Mouse (Mus musculus): ENCODE data around the gene Mcidas. TPM values are rescaled to one million over a fixed set of nuclear protein-coding genes. Genes with fewer than 3 reads are reported as not detected.
"Not testable (repeated sequence)": the region's sequence is repeated elsewhere in the genome, so short reads cannot be mapped to it uniquely, and the experiment has no call there.

Gene Mcidas
- total and polyA plus RNA-seq, 3 experiments, result 0.05 TPM; not detected in 2

GRCm38 (mm10) chr13:113000090-113000489 is 6.4 kb downstream of the Mcidas start:
- ATAC-seq (ENCODE audit: extremely low read depth, insufficient number of reproducible peaks, low FRiP score, poor library complexity, severe bottlenecking) (no peak), DNase-seq (ENCODE audit: low spot score) (no peak)
- Histone ChIP-seq H3K27me3 (ENCODE audit: insufficient read depth, low read length) (peaks cover 22% of the 10 kb centered on the region), H3K4me3 (ENCODE audit: low read depth, low read length) (no peak overlapping the region), H3K36me3 (replicated peaks) (no peaks in the 10 kb centered on the region), H3K4me1 (ENCODE audit: insufficient read depth, low read depth, low read length) (no peaks in the 10 kb centered on the region), H3K9me3 (replicated peaks) (no peaks in the 10 kb centered on the region)
- TF ChIP-seq GATA1 (IDR thresholded peaks at IDR 0.05; ENCODE audit: borderline replicate concordance, low read length), result no peak
- TF ChIP-seq POLR2AphosphoS5 (IDR thresholded peaks at IDR 0.05; ENCODE audit: insufficient replicate concordance, low read depth, low read length), result no peak
- TF ChIP-seq CTCF (IDR thresholded peaks at IDR 0.05; ENCODE audit: low read depth, low read length), result no peak
- TF ChIP-seq TAL1 (conservative IDR thresholded peaks at IDR 0.05; ENCODE audit: low read depth, low read length), result no peak
- no peak for TF ChIP-seq GATA2 (IDR thresholded peaks at IDR 0.05; ENCODE audit: borderline replicate concordance, low read depth, low read length)

- no peaks in the 10 kb centered on the region for H3K4me1 ChIP-seq (ENCODE audit: insufficient read depth, low read depth, low read length)
- no peaks in the 10 kb centered on the region for H3K36me3 ChIP-seq (replicated peaks)
- TF ChIP-seq CTCF (IDR thresholded peaks at IDR 0.05; ENCODE audit: low read depth, low read length), result no peak
- TF ChIP-seq GATA2 (IDR thresholded peaks at IDR 0.05; ENCODE audit: borderline replicate concordance, low read depth, low read length), result no peak
- TF ChIP-seq GATA1 (IDR thresholded peaks at IDR 0.05; ENCODE audit: borderline replicate concordance, low read length), result no peak
- TF ChIP-seq TAL1 (conservative IDR thresholded peaks at IDR 0.05; ENCODE audit: low read depth, low read length), result no peak
- TF ChIP-seq POLR2AphosphoS5 (IDR thresholded peaks at IDR 0.05; ENCODE audit: insufficient replicate concordance, low read depth, low read length), result no peak
- DNase-seq (ENCODE audit: low spot score) (no peak), ATAC-seq (ENCODE audit: extremely low read depth, insufficient number of reproducible peaks, low FRiP score, poor library complexity, severe bottlenecking) (no peak)
- H3K4me3 ChIP-seq (ENCODE audit: low read depth, low read length), result no peak overlapping the region
- H3K9me3 ChIP-seq (replicated peaks), result no peaks in the 10 kb centered on the region
- H3K27me3 ChIP-seq (ENCODE audit: insufficient read depth, low read length), result peaks cover 22% of the 10 kb centered on the region
These were observed 7.1 kb downstream of the Mcidas start for GRCm38 (mm10) chr13:113000576-113001318.

GRCm38 (mm10) chr13:113012683-113013082 is 19.0 kb downstream of the Mcidas start:
- Histone ChIP-seq H3K4me3 (ENCODE audit: low read depth, low read length) (no peak overlapping the region), H3K27me3 (ENCODE audit: insufficient read depth, low read length) (peaks cover 13% of the 10 kb centered on the region; the same call in 1 of the 2 replicates), H3K9me3 (replicated peaks) (no peaks in the 10 kb centered on the region), H3K4me1 (ENCODE audit: insufficient read depth, low read depth, low read length) (no peaks in the 10 kb centered on the region; the same call in 1 of the 2 replicates), H3K36me3 (replicated peaks) (no peaks in the 10 kb centered on the region)
- no peak for ATAC-seq (ENCODE audit: extremely low read depth, insufficient number of reproducible peaks, low FRiP score, poor library complexity, severe bottlenecking)
- no peak for DNase-seq (ENCODE audit: low spot score)
- TF ChIP-seq POLR2AphosphoS5 (IDR thresholded peaks at IDR 0.05; ENCODE audit: insufficient replicate concordance, low read depth, low read length) (no peak), GATA1 (IDR thresholded peaks at IDR 0.05; ENCODE audit: borderline replicate concordance, low read length) (no peak), GATA2 (IDR thresholded peaks at IDR 0.05; ENCODE audit: borderline replicate concordance, low read depth, low read length) (no peak), CTCF (IDR thresholded peaks at IDR 0.05; ENCODE audit: low read depth, low read length) (no peak), TAL1 (conservative IDR thresholded peaks at IDR 0.05; ENCODE audit: low read depth, low read length) (no peak)

- H3K4me3 ChIP-seq (ENCODE audit: low read depth, low read length); DNase-seq (ENCODE audit: low spot score); H3K4me1 ChIP-seq (ENCODE audit: insufficient read depth, low read depth, low read length); H3K27me3 ChIP-seq (ENCODE audit: insufficient read depth, low read length); H3K9me3 ChIP-seq (replicated peaks); H3K36me3 ChIP-seq (replicated peaks); ATAC-seq (ENCODE audit: extremely low read depth, insufficient number of reproducible peaks, low FRiP score, poor library complexity, severe bottlenecking): not testable (repeated sequence)
These were observed 19.7 kb downstream of the Mcidas start for GRCm38 (mm10) chr13:113013174-113013953.

GRCm38 (mm10) chr13:113021521-113021920 is 27.9 kb downstream of the Mcidas start:
- Histone ChIP-seq H3K27me3 (ENCODE audit: insufficient read depth, low read length) (peaks cover 13% of the 10 kb centered on the region), H3K36me3 (replicated peaks) (no peaks in the 10 kb centered on the region), H3K4me1 (ENCODE audit: insufficient read depth, low read depth, low read length) (no peaks in the 10 kb centered on the region), H3K4me3 (ENCODE audit: low read depth, low read length) (no peak overlapping the region), H3K9me3 (replicated peaks) (no peaks in the 10 kb centered on the region)
- ATAC-seq (ENCODE audit: extremely low read depth, insufficient number of reproducible peaks, low FRiP score, poor library complexity, severe bottlenecking) (no peak), DNase-seq (ENCODE audit: low spot score) (no peak)
- TF ChIP-seq GATA2 (IDR thresholded peaks at IDR 0.05; ENCODE audit: borderline replicate concordance, low read depth, low read length) (no peak), CTCF (IDR thresholded peaks at IDR 0.05; ENCODE audit: low read depth, low read length) (no peak), TAL1 (conservative IDR thresholded peaks at IDR 0.05; ENCODE audit: low read depth, low read length) (no peak), POLR2AphosphoS5 (IDR thresholded peaks at IDR 0.05; ENCODE audit: insufficient replicate concordance, low read depth, low read length) (no peak), GATA1 (IDR thresholded peaks at IDR 0.05; ENCODE audit: borderline replicate concordance, low read length) (no peak)

GRCm38 (mm10) chr13:113022467-113022866 is 28.8 kb downstream of the Mcidas start:
- Histone ChIP-seq H3K36me3 (replicated peaks) (no peaks in the 10 kb centered on the region), H3K9me3 (replicated peaks) (no peaks in the 10 kb centered on the region), H3K4me1 (ENCODE audit: insufficient read depth, low read depth, low read length) (no peaks in the 10 kb centered on the region), H3K4me3 (ENCODE audit: low read depth, low read length) (no peak overlapping the region), H3K27me3 (ENCODE audit: insufficient read depth, low read length) (peaks cover 14% of the 10 kb centered on the region)
- DNase-seq (ENCODE audit: low spot score) (no peak), ATAC-seq (ENCODE audit: extremely low read depth, insufficient number of reproducible peaks, low FRiP score, poor library complexity, severe bottlenecking) (no peak)
- TF ChIP-seq GATA1 (IDR thresholded peaks at IDR 0.05; ENCODE audit: borderline replicate concordance, low read length), result no peak
- TF ChIP-seq POLR2AphosphoS5 (IDR thresholded peaks at IDR 0.05; ENCODE audit: insufficient replicate concordance, low read depth, low read length), result no peak
- TF ChIP-seq CTCF (IDR thresholded peaks at IDR 0.05; ENCODE audit: low read depth, low read length), result no peak
- TF ChIP-seq TAL1 (conservative IDR thresholded peaks at IDR 0.05; ENCODE audit: low read depth, low read length), result no peak
- TF ChIP-seq GATA2 (IDR thresholded peaks at IDR 0.05; ENCODE audit: borderline replicate concordance, low read depth, low read length), result no peak

Data from G1E (cell line).